Mouse (Mus musculus): ENCODE measurements at regions not wholly inside any gene's neighbourhood (a gene's known extent, or its start where the extent isn't known, plus 50 kb on each side); places are given as distances from the start of the nearest gene placed in this dataset.

GRCm38 (mm10) chr14:68447240-68447923, 846.7 kb downstream of the Synb start:
- DNase-seq: no peak

- DNase-seq: no peak
Observed at GRCm38 (mm10) chr14:68433326-68433725, 860.8 kb downstream of the Synb start.

- no peak for DNase-seq
Observed at GRCm38 (mm10) chr14:68432111-68432510, 862.0 kb downstream of the Synb start.

GRCm38 (mm10) chr14:68427235-68427634, 866.9 kb downstream of the Synb start:
- DNase-seq: no peak

DNA sequence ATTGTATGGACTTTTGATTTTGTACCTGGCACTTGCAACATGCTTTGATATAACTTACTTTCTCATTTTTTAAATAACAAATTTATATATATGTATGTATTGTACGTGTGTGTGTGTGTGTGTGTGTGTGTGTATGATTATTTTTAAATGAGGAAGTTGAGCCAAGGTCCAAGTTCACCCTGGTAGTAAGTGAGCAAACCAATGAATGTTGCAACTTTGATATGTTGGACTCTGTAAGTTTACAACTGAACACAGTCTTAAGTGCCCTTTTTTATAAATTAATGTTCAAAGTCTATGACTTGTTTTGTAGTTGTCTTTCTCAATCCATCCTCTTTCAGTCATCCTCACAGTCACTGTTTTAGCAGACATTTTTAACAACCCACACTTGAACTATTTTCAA, 901.7 kb downstream of the Synb start:
- no peak for DNase-seq

GRCm38 (mm10) chr14:68391875-68392274, 902.2 kb downstream of the Synb start:
- DNase-seq: peak in 1 of 2 experiments; percentile 2

DNA sequence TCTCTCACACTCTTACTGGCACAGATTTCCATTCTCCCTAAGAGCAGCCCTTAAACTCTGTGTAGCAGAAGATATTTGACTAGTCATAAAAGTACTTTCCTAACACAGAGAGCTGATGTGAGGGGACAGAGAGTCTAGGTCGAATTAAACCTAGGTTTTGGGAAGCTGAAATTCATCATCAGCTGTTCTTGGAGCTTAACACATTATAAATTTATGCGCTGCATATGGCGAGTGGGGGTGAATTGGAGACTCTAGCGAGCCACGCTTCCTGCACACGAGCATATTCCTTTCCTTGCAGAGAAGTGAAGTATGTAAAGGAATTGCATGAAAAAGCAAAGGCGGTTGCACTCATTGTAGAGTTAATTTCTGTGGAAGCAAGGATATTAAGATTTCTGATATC, 912.4 kb downstream of the Synb start:
- no peak for DNase-seq

DNA sequence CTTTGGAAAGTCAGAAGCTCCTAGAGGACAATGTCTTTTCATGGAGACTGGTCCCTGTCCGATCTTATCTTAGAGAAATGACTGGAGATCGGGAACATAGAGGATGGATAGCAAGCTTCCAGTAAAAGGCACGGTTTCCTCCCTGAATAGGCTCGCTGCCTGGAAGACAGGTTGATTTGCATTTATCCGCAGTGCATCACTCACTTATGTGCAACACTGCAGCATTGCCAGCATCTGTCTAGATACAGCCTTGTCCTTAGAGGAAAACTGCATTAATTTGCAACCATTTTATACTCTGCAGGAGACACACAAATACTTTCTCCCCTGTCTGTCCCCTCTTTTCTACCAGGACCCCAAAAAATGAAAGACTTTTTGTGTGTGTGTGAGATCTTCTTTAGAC, 926.4 kb downstream of the Synb start:
- no peak for DNase-seq

GRCm38 (mm10) chr14:68363892-68364291, 930.2 kb downstream of the Synb start:
- no peak for DNase-seq

DNA sequence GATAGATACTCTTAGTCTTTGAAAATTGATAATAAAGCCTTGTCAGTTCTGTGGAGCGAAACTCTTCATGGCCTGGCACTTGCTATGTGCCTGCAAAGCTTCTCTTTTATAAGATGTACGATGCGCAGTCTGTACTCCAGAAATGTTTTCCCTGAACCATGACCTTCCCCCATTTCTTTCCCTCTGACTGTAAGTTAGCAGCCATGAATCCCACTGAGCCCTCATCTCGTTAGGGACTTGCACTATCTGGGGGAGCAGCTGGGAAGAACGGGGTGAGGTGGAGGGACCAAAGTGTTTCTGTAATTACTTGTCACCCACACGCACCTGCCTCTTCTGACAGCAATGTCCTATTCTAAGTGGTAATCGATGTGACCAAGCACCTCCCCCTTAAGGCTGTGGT, 932.1 kb downstream of the Synb start:
- DNase-seq: no peak

DNA sequence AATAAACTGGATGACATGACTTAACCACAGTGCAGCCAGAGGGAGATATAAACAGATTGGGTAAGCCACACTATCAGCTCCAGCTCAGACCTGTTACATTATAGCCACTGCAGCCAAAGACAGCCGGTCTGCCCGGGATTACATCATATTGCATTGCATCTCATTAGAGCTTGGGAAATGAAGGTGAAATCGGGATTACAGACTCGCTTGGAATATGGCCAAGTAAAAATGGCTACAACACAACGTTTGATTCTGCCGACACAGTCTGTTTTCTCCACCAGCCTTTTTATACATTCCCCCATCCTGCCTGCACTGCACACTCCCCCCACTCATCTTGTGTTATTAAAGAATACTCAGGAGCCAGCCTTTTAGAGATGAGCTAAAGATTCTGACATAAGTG, 932.6 kb downstream of the Synb start:
- no peak for DNase-seq

GRCm38 (mm10) chr14:68356396-68356795, 937.7 kb downstream of the Synb start:
- no peak for DNase-seq

GRCm38 (mm10) chr14:68355462-68355905, 938.6 kb downstream of the Synb start:
- DNase-seq: no peak

GRCm38 (mm10) chr14:68345527-68345926, 948.6 kb downstream of the Synb start:
- DNase-seq: no peak

DNA sequence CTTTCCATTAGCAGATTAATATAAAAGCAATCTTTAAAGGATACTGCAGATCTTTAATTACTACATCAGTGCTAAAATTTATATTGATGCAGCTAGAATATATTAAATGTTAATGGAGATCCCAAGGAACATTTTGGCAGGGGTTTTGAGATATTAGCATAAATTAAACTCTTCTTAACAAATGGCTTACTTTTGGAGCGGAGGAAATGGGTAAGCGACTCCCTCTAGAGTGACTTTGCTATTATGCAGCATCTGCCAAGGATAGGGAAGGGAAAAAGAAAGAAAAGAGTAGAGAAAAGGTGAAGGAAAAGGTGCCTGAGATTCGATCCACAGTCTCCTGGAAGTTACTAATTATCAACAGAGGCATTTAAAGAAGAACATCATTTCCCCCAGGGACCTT, 949.4 kb downstream of the Synb start:
- no peak for DNase-seq

GRCm38 (mm10) chr14:68338440-68338839, 955.7 kb downstream of the Synb start:
- DNase-seq: no peak

- DNase-seq: no peak
Observed at GRCm38 (mm10) chr14:68325061-68325460, 969.0 kb downstream of the Synb start.

DNA sequence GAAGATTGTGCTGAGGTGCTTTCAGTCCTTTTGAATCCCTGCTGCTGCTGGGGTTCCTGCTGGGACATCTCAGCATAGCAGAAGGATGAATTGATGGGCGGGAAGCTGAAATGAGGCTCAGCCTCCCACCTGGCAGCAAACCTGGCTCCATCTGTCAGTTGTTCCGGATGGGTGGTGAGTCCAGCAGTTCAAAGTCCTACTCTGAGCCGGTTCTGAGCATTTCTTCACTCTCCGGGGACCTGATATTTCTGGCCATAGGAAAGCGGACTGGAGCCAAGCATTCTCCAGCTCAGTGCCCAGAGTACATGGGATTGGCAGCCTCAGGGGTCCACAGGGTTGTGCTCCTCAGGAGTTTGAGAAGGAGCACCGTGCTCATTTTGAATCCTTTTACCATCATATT, 971.1 kb downstream of the Synb start:
- DNase-seq: peak; percentile 3 to 39

GRCm38 (mm10) chr14:68307973-68308660, 986.0 kb downstream of the Synb start:
- no peak for DNase-seq

DNA sequence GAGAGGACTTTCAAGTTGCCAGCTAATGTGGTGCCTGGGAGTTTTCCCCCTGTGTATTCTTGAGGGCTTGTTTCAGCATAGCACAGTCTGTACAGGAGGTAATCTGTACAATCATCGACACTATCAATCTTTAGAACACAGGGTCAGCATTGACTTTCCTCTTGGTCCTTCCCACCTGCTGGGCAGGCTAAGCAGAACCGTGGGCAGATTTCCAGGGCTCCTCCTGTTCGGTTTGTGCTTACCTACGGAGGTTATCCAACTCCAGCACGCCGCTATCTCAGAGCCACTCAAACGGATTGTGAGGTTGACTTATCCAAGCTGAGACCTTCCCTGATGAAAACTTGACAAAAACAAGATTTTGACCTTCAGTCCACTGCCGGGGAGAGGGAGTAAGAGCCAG, 988.9 kb downstream of the Synb start:
- no peak for DNase-seq

- no peak for DNase-seq
Observed at GRCm38 (mm10) chr14:68301710-68302109, 992.4 kb downstream of the Synb start.

- no peak for DNase-seq
Observed at GRCm38 (mm10) chr14:68285546-68285945, 1008.6 kb downstream of the Synb start.

DNA sequence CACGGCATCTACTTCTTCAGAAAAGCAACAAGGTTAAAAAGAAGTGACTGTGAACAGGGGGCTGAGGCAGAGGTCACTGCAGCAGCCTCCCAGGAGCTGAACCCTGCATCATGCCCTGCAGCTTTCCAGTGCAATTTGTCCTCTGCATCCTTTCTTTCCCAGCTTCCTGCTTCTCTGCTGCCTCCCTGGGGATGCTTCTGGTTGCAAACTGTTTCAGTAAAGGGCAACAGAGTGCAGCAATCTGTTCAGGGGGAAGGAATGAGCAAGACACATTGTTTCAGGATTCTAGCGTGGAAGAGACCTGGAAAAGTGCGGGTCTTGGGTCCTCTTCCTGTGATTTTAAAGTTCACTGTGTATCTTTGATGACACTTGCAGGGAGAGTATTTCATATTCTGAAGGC, 1032.7 kb downstream of the Synb start:
- no peak for DNase-seq

GRCm38 (mm10) chr14:68246966-68247365, 1047.1 kb downstream of the Synb start:
- DNase-seq: no peak

DNA sequence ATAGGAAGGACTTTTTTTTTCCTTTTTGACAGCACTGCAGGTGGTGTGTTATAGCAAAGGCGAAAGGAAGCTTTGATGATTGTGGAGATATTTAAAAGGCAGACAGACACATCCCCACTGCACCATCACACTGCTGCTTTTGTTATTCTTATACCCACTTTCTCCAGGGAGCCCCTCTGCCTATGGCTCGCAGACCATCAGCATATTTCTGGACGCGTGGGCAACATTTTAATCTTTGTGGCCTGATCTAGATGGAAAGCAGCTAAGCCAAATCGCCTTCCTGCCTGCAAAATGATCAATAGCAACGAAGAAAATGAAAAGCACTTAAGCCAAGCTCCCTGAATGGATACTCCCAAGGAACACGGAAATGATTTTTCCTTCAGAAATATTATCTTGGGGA, 1054.0 kb downstream of the Synb start:
- DNase-seq: no peak
